Mouse (Mus musculus): ENCODE measurements at regions not wholly inside any gene's neighbourhood (a gene's known extent, or its start where the extent isn't known, plus 50 kb on each side); places are given as distances from the start of the nearest gene placed in this dataset.

DNA sequence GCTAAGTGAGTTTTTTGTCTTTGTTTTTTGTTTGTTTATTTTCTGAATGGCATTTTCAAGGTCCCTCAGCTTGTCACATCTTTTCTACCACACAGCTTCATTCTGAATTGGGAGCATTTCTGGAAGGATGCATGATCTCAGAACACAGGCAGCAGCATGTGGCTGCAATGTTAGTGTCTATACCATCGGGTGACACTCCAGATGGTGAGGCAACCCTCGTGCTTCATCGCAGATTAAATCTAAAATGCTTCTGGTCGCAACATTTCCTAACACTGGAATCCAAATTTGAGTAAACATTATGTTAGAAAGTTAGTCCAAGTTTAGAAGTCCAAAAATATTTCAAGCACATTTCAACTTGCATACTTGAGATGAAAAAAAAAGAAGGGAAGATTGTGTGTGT is 124.4 kb downstream of the Gm45692 start:
- TF ChIP-seq GATA1 (IDR thresholded peaks at IDR 0.05; ENCODE audit: borderline replicate concordance, low read length) (no peak), CTCF (IDR thresholded peaks at IDR 0.05; ENCODE audit: low read depth, low read length) (no peak)
